Mouse (Mus musculus) olfactory bulb, adult 2 months (tissue): Measurements from ENCODE around the gene Ginm1. TPM values are rescaled to one million over a fixed set of nuclear protein-coding genes. Genes with fewer than 3 reads are reported as not detected.

Experiments
- H3K27ac ChIP-seq: fragments of 200-500 bp; 2 replicates; pipeline ENCODE4 v1.5.1; 2012; ENCODE audit warnings: low read depth, low read length; ENCODE audit not compliant: insufficient read depth
- H3K4me1 ChIP-seq: fragments of 200-500 bp; 2 replicates; pipeline ENCODE4 v1.6.1; 2012; ENCODE audit warnings: low read length; ENCODE audit not compliant: control insufficient read depth, insufficient read depth
- H3K4me3 ChIP-seq: fragments of 200-500 bp; 2 replicates; pipeline ENCODE4 v1.5.1; 2012; ENCODE audit warnings: mild to moderate bottlenecking, low read depth, low read length, moderate library complexity; ENCODE audit not compliant: insufficient read depth
- CTCF ChIP-seq: fragments of 200-500 bp; IDR thresholded peaks from 2 replicates; pipeline ENCODE4 v1.5.1; 2012; ENCODE audit warnings: low read depth, mild to moderate bottlenecking, low read length, moderate library complexity; ENCODE audit not compliant: insufficient read depth
- POLR2A ChIP-seq: fragments of 200-500 bp; IDR thresholded peaks from 2 replicates; pipeline ENCODE4 v1.6.1; 2012; ENCODE audit warnings: mild to moderate bottlenecking, low read depth, low read length, moderate library complexity; ENCODE audit not compliant: insufficient read depth
- WGBS: fragments of 180-500 bp; shearing (Covaris S2); methylation state at CpG from one replicate; pipeline ENCODE4 v1.1.7; 2018; 5-methylcytosine and 5-hydroxymethylcytosine counted together
- polyA plus RNA-seq: library from polyadenylated mRNA; stranded (reverse); fragments of >200 nt; gene quantifications from 2 replicates; pipeline ENCODE4 v1.2.4, GENCODE M21; 2012; ENCODE audit warnings: low replicate concordance; ENCODE audit not compliant: missing spikeins, insufficient read depth, insufficient read length

The Ginm1 gene
- polyA plus RNA-seq: not detected in 2 replicates

GRCm38 (mm10) chr10:7792751-7793385 lies at the start of gene Ginm1, which contains the start of gene Ppil4:
Gene Ginm1, minus strand, starts transcription at chr10:7792824.
Gene Ppil4, plus strand, starts transcription at chr10:7792891.
- Histone ChIP-seq H3K4me1 (peaks cover 2% of the 10 kb centered on the region), H3K4me3 (peak within 1 kb of the TSS; percentile 70), H3K27ac (0 out of 2 replicates have a peak within 1 kb of the TSS, but pooled peaks have one; percentile 16)
- TF ChIP-seq CTCF (no peak), POLR2A (peak; percentile 98)
- under 1% methylated on average over 52 of the region's 52 CpGs for WGBS

GRCm38 (mm10) chr10:7841571-7842080 lies 49.0 kb upstream of the Ginm1 start:
- TF ChIP-seq POLR2A: no peak
- TF ChIP-seq CTCF: no peak
- H3K4me3 ChIP-seq: no peak overlapping the region
- 45% methylated on average over 14 of the region's 14 CpGs for WGBS

GRCm38 (mm10) chr10:7840785-7841184 lies 48.2 kb upstream of the Ginm1 start:
- H3K4me3 ChIP-seq: no peak overlapping the region
- TF ChIP-seq POLR2A (no peak), CTCF (no peak)
- 78% methylated on average over 3 of the region's 3 CpGs for whole genome bisulfite sequencing
- H3K27ac ChIP-seq: no peak overlapping the region
- peaks cover 13% of the 10 kb centered on the region for H3K4me1 ChIP-seq

More at GRCm38 (mm10) chr10:7841571-7842080, 49.0 kb upstream of the Ginm1 start:
- peaks cover 13% of the 10 kb centered on the region for H3K4me1 ChIP-seq
- peak overlapping the region; percentile 17; the same call in 1 of the 2 replicates for H3K27ac ChIP-seq

GRCm38 (mm10) chr10:7840353-7840733 lies 47.7 kb upstream of the Ginm1 start:
- H3K27ac ChIP-seq: no peak overlapping the region
- no peak overlapping the region for H3K4me3 ChIP-seq
- TF ChIP-seq POLR2A: no peak
- no peak for TF ChIP-seq CTCF
- peaks cover 13% of the 10 kb centered on the region for H3K4me1 ChIP-seq
- 87% methylated on average over 2 of the region's 2 CpGs for WGBS

- 72% methylated on average over 22 of the region's 22 CpGs for WGBS
- no peak overlapping the region for H3K4me3 ChIP-seq
- TF ChIP-seq POLR2A (no peak), CTCF (no peak)
- no peak overlapping the region for H3K27ac ChIP-seq
- H3K4me1 ChIP-seq: peaks cover 13% of the 10 kb centered on the region
These were observed 47.1 kb upstream of the Ginm1 start for GRCm38 (mm10) chr10:7839551-7840352.

GRCm38 (mm10) chr10:7838874-7839421 lies 46.3 kb upstream of the Ginm1 start:
- 70% methylated on average over 5 of the region's 5 CpGs for WGBS
- no peak for TF ChIP-seq CTCF
- TF ChIP-seq POLR2A: no peak
- peaks cover 13% of the 10 kb centered on the region for H3K4me1 ChIP-seq

GRCm38 (mm10) chr10:7838036-7838435 lies 45.4 kb upstream of the Ginm1 start:
- H3K27ac ChIP-seq: no peak overlapping the region
- H3K4me1 ChIP-seq: peaks cover 13% of the 10 kb centered on the region
- H3K4me3 ChIP-seq: no peak overlapping the region
- WGBS: 91% methylated on average over 8 of the region's 8 CpGs
- no peak for TF ChIP-seq CTCF
- no peak for TF ChIP-seq POLR2A

More at GRCm38 (mm10) chr10:7838874-7839421, 46.3 kb upstream of the Ginm1 start:
- Histone ChIP-seq H3K4me3 (no peak overlapping the region), H3K27ac (no peak overlapping the region)

- WGBS: 91% methylated on average over 8 of the region's 8 CpGs
- H3K4me3 ChIP-seq: no peak overlapping the region
- no peak overlapping the region for H3K27ac ChIP-seq
- H3K4me1 ChIP-seq: peaks cover 14% of the 10 kb centered on the region
- TF ChIP-seq POLR2A: no peak
- no peak for TF ChIP-seq CTCF
These were observed 44.8 kb upstream of the Ginm1 start for GRCm38 (mm10) chr10:7837446-7837845.
